Mouse (Mus musculus) frontal cortex, postnatal 10 days (tissue): Measurements from ENCODE around the gene Tenm4.
A peak's percentile ranks its signal among the peaks of the same experiment; 100 is the strongest.

Experiments used
- DNase-seq, 2 experiments: peaks; one replicate each; pipeline ENCODE4 v3.0.0; 2022; ENCODE audit warnings: low spot score in 2 of 2, mixed read lengths in 1 of 2

Gene Tenm4

DNA sequence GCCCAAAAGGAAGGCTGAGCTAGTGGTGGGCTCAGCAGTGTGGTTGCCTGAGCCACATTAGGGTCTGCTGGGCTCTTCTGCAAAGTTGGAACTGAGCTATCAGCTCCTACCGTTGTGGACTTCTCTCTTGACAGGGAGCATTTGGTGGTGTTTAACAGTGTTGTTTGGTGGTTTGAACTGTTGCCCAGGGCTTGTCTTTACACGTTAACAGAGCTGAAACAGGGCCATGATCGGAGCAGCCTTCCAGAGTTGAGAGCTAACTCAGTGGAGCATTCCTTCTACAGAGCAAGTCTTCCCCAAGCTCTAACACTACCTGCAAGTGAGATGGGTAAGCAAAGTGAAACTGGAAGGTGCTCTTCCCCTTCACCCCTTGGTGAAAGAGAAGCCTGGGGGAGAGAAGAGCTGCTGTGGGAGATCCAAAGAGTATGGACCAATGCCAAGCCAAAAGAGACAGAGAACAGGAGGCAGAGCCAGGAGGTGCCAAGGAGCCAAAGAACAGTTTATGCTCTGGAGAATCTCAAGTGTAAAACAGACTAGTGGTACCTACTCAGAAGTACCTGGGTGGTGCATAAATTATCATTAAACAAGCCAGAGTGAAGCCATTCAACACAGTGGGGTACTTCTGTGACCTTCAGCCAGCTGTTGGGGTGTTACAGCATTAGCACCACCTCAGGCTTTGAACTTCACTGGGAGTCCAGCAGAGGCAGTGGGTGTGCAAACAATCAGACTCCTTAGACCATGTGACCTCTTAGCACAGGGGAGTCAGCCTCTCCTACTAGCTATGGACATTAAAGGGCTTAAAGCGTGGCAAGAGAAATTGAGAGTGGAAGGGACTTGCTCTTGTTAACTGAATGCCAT, 71.5 kb downstream of the Tenm4 start:
- no peak for DNase-seq

DNA sequence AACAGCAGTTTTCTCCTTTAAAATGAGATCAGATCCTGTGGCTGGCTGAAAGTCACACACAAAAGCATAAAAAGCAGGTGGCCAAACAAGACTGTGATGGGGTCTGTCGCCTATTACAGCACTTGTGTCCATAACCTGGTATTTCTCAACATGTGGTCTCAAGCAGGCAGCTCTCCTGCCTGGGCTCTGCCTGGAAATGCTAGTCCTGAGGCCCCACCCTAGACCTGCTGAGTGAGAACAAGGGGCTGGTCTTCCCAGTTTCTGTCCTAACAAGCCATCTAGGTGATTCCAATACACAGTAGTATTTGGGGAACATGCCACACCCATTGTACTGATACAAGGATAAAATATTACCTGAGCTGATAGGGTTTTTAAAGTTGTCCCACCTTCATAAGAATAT, 73.8 kb downstream of the Tenm4 start:
- no peak for DNase-seq

- DNase-seq: no peak
Observed at GRCm38 (mm10) chr7:96259630-96260029, 88.6 kb downstream of the Tenm4 start.

GRCm38 (mm10) chr7:96262182-96262581, 91.1 kb downstream of the Tenm4 start:
- no peak for DNase-seq

DNA sequence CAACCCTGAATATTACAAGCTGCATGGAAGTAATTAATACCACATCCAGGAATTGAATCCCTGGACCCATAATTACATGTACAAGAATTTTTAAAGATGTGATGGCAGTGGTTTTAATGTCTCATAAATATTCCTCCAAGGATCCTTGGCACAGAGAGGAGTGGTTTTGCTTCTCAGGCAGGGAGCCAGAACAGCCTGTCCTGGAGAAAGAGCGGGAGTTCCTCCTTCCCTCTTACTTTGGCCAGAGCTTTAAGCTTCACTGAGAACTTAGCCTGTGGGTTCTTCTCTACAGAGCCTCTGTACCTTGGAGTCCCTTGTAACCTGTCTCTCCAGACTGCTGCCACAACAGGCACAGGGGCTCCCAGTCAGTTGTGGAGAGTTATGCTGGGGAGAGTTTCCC, 94.9 kb downstream of the Tenm4 start:
- DNase-seq: no peak

DNA sequence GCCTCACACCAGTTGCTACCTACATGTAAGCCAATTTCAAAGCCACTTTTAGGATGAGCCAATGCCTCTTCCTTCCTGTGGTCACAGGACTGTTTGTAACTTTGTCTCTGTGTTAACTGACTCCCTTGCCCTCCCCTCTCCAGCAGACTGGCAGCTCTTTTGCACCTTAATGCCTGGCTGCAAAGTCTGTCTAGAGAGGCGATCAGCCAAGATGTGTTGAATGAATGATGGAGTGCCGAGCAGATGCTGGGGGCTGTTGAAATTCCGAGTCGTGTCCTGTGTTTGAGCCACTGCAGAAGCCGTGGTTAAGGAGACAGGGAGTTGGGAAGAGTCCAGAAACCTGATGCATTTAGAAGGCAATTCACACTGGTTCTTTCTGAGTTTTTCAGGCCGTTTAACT, 96.2 kb downstream of the Tenm4 start:
- peak in 1 of 2 experiments; percentile 13 for DNase-seq

GRCm38 (mm10) chr7:96270684-96271083, 99.6 kb downstream of the Tenm4 start:
- DNase-seq: no peak

DNA sequence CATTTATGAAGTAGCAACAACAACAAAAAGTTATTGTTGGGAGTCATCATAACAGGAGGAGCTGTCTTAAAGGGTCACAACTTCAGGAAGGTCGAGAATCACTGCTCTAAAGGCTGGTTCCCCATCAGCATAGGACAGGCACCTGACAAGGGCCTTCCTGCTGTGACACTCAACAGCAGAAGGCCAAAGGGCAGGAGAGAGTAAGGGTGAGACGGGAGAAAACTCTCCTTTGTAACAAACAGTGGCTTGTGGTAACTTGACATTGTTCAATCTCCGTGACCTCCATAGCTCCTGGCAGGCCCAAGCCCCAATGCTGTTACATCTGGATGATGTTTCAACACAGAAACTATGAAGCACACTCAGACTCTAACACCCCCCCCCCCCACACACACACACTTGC, 101.0 kb downstream of the Tenm4 start:
- DNase-seq: no peak

DNA sequence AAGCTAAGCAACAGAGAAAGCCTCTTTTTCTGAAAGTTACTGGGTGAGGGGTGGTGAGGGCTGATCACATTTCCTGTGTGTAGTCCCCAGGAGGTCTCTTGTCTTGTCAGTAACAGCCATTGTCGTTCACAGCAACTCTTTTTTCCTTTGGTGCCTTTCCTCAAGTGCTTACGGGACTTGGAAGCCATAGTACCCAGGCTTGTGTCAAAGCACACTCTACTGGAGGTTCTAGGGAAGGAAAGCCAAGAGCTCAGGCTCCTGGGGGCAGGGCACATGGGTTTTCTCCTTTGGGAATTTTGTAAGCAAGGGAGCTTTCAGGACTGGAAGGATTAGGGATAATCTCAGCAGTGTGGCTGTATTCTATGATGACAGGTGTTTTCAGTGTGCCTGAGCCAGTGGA, 103.4 kb downstream of the Tenm4 start:
- no peak for DNase-seq

GRCm38 (mm10) chr7:96277550-96277949, 106.5 kb downstream of the Tenm4 start:
- no peak for DNase-seq

DNA sequence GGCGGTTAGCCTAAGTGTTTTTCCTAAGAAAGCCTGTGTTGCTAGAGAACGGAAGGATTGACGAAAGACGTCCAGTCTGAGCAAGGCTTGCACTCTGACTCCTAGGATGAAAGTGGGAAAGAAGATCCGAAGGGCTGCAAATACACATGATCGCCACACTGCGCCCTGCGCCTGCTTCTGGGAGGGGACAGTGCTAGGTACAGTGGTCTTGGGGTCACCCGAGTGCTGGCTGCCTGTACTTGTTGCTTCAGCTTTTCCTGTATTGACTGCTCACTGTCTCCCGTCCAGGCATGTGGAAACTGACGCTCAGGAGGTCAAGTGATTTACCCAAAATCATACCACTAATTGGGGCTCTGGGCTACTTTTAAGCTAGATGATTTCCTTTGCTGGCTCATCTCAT, 107.3 kb downstream of the Tenm4 start:
- no peak for DNase-seq

GRCm38 (mm10) chr7:96280795-96281194, 109.7 kb downstream of the Tenm4 start:
- DNase-seq: no peak

DNA sequence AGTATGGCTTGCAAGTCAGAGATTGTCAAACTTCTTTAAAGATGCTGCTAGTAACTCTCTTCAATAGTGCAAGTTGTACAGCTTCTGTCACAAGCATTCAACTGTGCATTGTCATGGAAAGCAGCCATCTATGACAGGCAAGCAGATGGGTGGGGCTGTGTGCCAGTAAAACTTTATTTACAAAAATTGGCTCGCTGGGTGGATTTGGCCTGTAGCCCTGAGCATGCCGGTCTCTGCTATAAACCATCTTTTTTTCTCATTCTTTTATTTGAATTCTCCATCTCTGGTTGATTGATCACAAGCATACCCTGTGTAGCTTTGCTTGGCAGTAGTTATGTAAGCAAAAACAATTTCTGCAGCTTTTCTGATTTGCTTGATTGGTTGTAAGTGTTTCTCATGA, 119.5 kb downstream of the Tenm4 start:
- DNase-seq: no peak

DNA sequence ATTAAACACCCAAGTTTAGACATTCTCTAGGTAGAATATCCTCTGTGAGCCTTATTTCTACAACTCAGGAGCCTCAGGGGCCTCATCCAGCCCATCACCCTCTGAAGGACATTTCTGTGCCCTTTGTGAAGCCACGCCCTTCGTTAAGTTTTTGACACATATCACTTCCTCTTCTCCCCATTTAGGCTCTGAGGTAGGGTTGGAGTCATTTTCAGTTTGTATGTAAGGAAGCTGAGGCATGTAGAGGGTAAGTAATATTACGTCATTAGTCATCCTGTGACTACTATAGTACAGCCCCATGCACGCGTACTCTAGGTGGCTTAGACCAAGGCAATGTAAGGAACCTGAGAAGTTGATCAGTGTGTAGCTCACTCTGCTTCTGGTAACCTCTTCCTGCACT, 124.9 kb downstream of the Tenm4 start:
- DNase-seq: no peak

- DNase-seq: no peak
Observed at GRCm38 (mm10) chr7:96300826-96301397, 129.9 kb downstream of the Tenm4 start.

- DNase-seq: no peak
Observed at GRCm38 (mm10) chr7:96301813-96302212, 130.8 kb downstream of the Tenm4 start.

DNA sequence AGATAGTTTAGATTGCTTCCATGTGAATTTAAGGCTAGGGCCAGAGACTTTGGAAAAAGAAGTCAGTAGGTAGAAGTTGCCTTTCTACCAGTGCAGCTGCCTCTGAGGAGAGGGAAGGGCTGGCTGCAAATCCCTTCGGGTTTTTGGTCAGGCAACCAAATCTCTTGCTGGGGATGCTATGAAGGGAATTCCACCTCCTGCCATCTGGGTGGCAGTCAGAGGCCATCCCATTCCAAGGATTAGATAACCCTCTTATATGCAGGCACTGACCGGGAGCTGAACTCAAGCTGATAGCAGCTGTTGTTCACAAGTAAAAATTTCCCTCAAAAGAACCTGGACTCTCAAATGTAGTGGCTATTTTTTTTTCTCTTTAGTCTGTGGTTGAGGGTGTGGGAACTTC, 132.9 kb downstream of the Tenm4 start:
- no peak for DNase-seq

DNA sequence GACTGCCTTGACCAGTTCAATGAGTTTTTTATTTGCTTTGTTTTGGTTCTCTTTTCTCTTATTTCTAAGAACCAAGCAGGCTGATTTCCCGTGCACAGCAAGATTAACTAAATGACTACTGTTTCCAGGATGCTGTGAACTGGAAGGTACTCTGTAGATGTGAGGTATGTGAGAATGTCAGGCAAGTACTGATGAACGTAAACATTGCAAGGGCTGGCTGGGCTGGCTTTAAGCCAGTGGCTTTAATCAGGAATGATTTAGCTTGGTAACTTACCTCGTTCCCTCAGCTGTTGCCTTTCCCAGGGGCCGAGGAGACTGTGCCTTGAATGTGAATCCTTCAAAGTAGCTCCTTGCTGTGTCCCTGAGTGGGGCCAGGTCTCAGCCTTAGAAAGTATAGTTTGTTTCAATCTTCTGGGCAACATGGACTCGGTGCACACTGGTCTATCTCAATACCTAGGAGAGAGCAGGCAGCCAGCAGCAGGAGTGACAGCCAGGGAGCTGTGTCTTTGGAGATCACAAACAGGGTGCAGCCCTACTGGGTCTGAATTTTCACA, 134.4 kb downstream of the Tenm4 start:
- DNase-seq: no peak

- no peak for DNase-seq
Observed at GRCm38 (mm10) chr7:96308106-96308505, 137.1 kb downstream of the Tenm4 start.

DNA sequence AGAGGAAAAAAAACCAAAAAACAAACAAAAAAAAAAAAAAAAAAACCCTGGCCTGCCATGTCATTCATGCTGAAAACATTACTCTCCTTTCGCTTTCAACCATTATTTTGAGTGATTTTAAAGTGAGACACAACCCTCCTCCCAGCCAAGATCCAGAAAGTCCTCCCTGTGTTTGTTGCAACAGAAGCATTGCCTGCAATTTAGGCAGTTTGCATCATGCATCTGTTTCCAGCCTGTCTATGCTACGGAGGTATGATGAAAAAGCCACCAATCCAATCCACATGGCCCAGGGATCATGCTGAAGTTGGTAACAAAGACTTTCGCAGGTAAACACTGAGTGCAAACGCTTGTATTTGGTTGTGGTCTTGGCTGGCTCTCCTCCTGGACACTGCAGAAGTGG, 158.3 kb downstream of the Tenm4 start:
- DNase-seq: no peak

GRCm38 (mm10) chr7:96331186-96331585, 160.1 kb downstream of the Tenm4 start:
- no peak for DNase-seq

DNA sequence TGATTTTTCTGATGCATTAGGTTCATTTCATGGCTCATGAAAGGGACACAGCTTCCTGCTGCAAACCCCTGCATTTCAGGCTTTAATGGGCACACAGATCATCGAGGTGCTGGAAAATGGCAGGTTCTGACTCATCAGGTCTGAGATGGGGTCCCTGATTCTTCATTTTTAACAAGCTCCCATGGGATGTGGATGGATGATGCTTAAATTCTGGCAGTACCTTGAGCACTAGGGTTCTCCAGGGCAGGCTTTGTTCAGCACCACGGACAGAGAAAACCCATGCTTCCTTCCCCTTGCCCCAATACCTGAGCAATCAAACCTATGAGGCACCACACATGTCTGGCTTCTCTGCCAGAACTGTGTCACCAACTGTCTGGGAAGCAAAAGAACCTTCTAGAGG, 163.3 kb downstream of the Tenm4 start:
- DNase-seq: no peak

DNA sequence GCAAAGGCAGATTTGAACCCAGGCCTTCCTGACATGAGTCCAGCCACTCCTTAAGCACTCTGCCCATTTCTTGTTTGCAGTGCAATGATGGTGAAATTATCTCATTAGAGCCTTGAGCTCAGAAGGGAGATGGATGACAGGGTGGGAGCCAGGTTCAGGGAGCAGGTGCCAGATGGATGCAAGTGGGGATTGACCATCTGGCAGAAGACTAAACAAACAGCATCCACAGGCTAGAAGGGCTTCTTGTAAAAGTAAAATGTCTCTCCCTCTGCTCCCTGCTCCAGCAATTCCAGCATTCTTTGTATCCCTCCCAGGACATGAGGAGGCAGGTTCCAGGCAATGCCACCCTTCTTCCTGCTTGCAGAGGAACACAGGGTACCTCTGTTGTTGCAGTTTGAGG, 165.3 kb downstream of the Tenm4 start:
- DNase-seq: no peak
